ENCODE assay signal across 23 mouse cellular contexts in genomic region chr12:59149691-59150090, GRCm38 (mm10). TPM values are rescaled to one million over a fixed set of nuclear protein-coding genes. Genes with fewer than 3 reads are reported as not detected.
DNase-seq lines count a peak whose midpoint lies in the region; ATAC-seq and TF ChIP-seq lines count a peak whose summit lies in the region.
"Had no signal": no experiment of that assay in that cellular context is flagged by ENCODE, and none has a peak within 500 bp of the region (broad histone marks: within the 10 kb centered on the region; RNA-seq: fewer than 3 reads in every experiment).

No protein-coding gene starts in this region.

- ATAC-seq in liver, embryonic 15.5 days (ENCODE audit: insufficient read depth): peak; percentile 62
- ATAC-seq: forebrain, embryonic 15.5 days had no signal

- H3K4me2 ChIP-seq in liver, embryonic 15.5 days: no peak overlapping the region
- H3K4me2 ChIP-seq: embryonic facial prominence, embryonic 12.5 days; forebrain, embryonic 15.5 days; heart, embryonic 11.5 days; heart, embryonic 15.5 days; hindbrain, embryonic 14.5 days had no signal

- H3K9me3 ChIP-seq in liver, embryonic 15.5 days (replicated peaks): no peaks in the 10 kb centered on the region
- H3K9me3 ChIP-seq: embryonic facial prominence, embryonic 12.5 days; forebrain, embryonic 15.5 days; G1E; heart, embryonic 15.5 days; hindbrain, embryonic 10.5 days had no signal

- no peak for TF ChIP-seq CTCF in kidney, adult 2 months (conservative IDR thresholded peaks at IDR 0.05; ENCODE audit: insufficient read depth, insufficient read length, low read depth, low read length)

- 51% methylated on average over 4 of the region's 4 CpGs for WGBS in kidney, adult 2 months
- 76% methylated on average over 4 of the region's 4 CpGs for WGBS in liver, embryonic 15.5 days (ENCODE audit: insufficient replicate concordance)

- TF ChIP-seq POLR2A in kidney, adult 2 months (IDR thresholded peaks at IDR 0.05; ENCODE audit: low read depth, low read length): no peak

- no peak overlapping the region for H3K9ac ChIP-seq in liver, embryonic 15.5 days
- H3K9ac ChIP-seq: embryonic facial prominence, embryonic 12.5 days; forebrain, embryonic 15.5 days; heart, embryonic 15.5 days; hindbrain, embryonic 14.5 days had no signal

- no peaks in the 10 kb centered on the region for H3K27me3 ChIP-seq in kidney, adult 2 months (replicated peaks; ENCODE audit: control insufficient read depth, insufficient read depth, low read length)
- no peaks in the 10 kb centered on the region for H3K27me3 ChIP-seq in liver, embryonic 15.5 days
- H3K27me3 ChIP-seq: embryonic facial prominence, embryonic 12.5 days; forebrain, embryonic 15.5 days; heart, embryonic 15.5 days had no signal

- peak; percentile 25 for DNase-seq in kidney, adult 2 months
- DNase-seq in kidney, postnatal 10 days: no peak
- peak; percentile 6 to 12 for DNase-seq in kidney, postnatal 4 days
- DNase-seq in kidney, adult 11 months: no peak
- DNase-seq in brain, adult 2 months (ENCODE audit: low read depth, low spot score): peak; percentile 21
- no peak for DNase-seq in T-cell, adult 2 months (ENCODE audit: low spot score)
- DNase-seq in gastrocnemius, adult 8-10 months (ENCODE audit: low spot score in 2 of 2): no peak
- DNase-seq: adrenal gland, postnatal 10 days; cerebellum, adult 11-12 months; cerebellum, adult 9-10 months; cerebellum, postnatal 25 days; gastrocnemius, adult 2 months; gastrocnemius, postnatal 36 days; heart, adult 2 months; heart, postnatal 14 days had no signal

- no peaks in the 10 kb centered on the region; the same call in 1 of the 2 replicates for H3K4me1 ChIP-seq in kidney, adult 2 months (ENCODE audit: control insufficient read depth, insufficient read depth, low read length)
- H3K4me1 ChIP-seq in liver, embryonic 15.5 days (replicated peaks): no peaks in the 10 kb centered on the region; the same call in 1 of the 2 replicates
- H3K4me1 ChIP-seq: embryonic facial prominence, embryonic 12.5 days; forebrain, embryonic 15.5 days; heart, embryonic 15.5 days; hindbrain, embryonic 10.5 days had no signal

- H3K36me3 ChIP-seq in kidney, adult 2 months (ENCODE audit: control insufficient read depth, insufficient read depth, low read length): peaks cover 8% of the 10 kb centered on the region
- peaks cover 82% of the 10 kb centered on the region for H3K36me3 ChIP-seq in liver, embryonic 15.5 days (replicated peaks)

- no peak overlapping the region for H3K27ac ChIP-seq in kidney, adult 2 months (ENCODE audit: insufficient read depth, low read depth, low read length)
- no peak overlapping the region; the same call in 1 of the 2 replicates for H3K27ac ChIP-seq in liver, embryonic 15.5 days (replicated peaks)
- H3K27ac ChIP-seq: embryonic facial prominence, embryonic 12.5 days; forebrain, embryonic 15.5 days; gastrocnemius, adult 2 months; heart, adult 2 months; heart, embryonic 15.5 days; hindbrain, embryonic 10.5 days; hindbrain, embryonic 14.5 days had no signal

- no peak overlapping the region for H3K4me3 ChIP-seq in kidney, adult 2 months (ENCODE audit: insufficient read depth, low read depth, low read length)
- no peak overlapping the region for H3K4me3 ChIP-seq in liver, embryonic 15.5 days (replicated peaks)
- H3K4me3 ChIP-seq: embryonic facial prominence, embryonic 12.5 days; forebrain, embryonic 15.5 days; gastrocnemius, adult 2 months; heart, adult 2 months; heart, embryonic 15.5 days; hindbrain, embryonic 10.5 days had no signal

RNA-seq across cellular contexts. Expression of gene Mia2, which starts 54.1 kb away (rescaled TPM):
- polyA plus RNA-seq in kidney, adult 2 months (2012; rRNA removed): 95.3 and 102 TPM in 2 replicates
- 45.0 and 46.1 TPM in 2 replicates for polyA plus RNA-seq in liver, embryonic 15.5 days (2015; fragmentation: Nextera tagmentation; extraction: Ambion mirVana)
- total RNA-seq in gastrocnemius, adult 8-10 months (2022): 100 to 1,000 TPM in 3 of 4 experiments, 10 to 100 TPM in 1; 92.5 to 114 (median 104) TPM

Comparison
In these comparisons a context has a peak if more than half of its experiments do, and no peak if none do; other contexts are left out.
1. DNase-seq: peak in kidney, adult 2 months (single experiment), kidney, postnatal 4 days (2 of 2) and brain, adult 2 months (single experiment); none in kidney, postnatal 10 days (single experiment), kidney, adult 11 months (single experiment), T-cell, adult 2 months (single experiment) and gastrocnemius, adult 8-10 months (0 of 2).